Mouse (Mus musculus) CH12F3 (cell line): ENCODE results near the gene Fxyd6.

Experiments
- in situ Hi-C: fragments of 300-500 bp; cut with MboI; formaldehyde crosslinking; loops from 2 replicates; pipeline ENCODE4 v1.14.3; 2020; ENCODE audit warnings: low sequenced_read_pairs

Fxyd6 gene

DNA sequence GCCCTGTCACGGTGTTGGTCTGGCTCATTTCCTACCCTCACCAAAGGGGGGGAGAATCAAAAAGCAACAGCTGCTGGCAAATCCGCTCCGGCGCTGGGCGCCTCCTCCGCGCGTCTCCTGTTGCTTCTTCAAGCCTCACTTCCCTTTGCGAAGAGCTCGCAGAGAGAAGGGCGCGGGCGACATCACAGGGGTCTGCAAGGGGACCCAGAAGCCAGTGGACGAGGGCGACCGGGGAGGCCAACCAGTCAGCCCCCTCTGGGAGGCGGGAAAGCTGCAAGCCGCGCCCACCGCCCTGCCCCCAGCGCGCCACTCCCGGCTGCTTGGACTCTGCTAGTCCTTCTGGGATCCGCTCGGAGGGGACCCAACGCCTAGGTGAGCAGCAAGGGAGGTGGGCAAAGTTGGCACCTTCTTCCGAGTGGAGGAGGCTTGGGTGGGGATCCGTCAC, at the start of gene Fxyd6:
TSS of gene Fxyd6 (plus strand) at position 69 of the 445 bp plus-strand sequence.
- in situ Hi-C loops = no loop called here

DNA sequence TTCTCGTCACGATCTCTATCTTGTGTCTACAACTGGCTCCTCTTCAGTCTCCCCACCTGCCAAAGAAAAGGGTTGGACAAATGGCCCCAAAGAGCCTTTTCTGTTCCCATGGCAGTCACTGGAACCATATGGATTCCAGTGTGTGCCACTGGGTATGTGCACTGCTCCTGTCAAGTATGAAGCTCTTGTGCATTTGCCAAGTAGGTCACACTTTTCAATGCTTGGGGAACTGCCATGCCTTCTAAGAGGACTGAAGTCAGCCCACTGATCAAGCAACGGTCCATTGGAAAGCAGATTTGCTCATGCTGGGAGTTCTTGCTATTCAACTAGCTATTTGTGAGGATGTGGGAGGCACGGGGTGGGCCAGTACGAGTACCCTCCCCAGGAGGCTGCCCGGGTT, 48.5 kb upstream of the Fxyd6 start:
- in situ Hi-C loops = no loop called here

DNA sequence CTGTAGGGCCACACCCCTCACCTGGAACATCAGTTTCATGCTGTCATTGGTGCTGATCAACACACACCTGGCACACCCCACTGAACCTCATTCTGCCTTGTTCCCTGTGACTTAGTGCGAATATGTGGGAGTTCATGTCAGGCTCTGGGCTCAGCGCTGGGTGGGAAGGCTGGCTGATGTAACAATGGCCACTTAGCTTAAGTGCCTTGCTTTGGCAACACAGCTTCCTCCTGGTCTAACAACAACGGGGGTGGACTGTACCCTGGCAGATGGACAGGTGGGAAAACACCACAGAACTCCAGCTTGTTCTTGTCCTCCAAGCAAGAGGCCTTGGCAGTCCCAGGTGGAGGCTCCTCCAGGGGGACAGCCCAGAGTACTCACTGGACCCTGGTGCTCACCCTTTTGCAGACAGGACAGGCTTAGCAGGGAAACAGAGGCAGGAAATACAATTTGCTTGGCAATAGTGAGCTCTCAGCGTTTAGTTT, 48.0 kb upstream of the Fxyd6 start:
- in situ Hi-C loops = no loop called here

GRCm38 (mm10) chr9:45326390-45326789, 43.6 kb upstream of the Fxyd6 start:
- in situ Hi-C loops = no loop called here

GRCm38 (mm10) chr9:45328263-45328662, 41.7 kb upstream of the Fxyd6 start:
- in situ Hi-C loops = no loop called here

DNA sequence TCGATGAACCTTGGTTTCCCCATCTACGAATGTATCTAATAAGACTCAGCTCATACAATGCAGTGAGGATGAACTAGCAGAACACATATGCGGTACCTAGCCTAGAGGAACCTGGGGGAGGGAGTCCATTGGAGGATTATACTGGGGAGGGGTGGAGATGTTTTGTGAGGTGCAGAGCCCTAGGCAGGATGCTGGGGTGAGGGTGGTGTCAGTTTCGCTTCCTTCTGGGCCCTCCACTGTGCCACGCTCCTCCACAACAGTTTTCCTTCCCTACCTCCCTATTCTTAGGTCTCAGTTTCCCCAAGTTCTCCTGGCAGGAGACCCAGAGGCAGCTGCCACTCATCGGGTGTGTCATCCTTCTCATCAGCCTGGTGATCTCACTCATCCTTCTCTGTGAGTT, 40.4 kb upstream of the Fxyd6 start:
- in situ Hi-C loops = no loop called here

DNA sequence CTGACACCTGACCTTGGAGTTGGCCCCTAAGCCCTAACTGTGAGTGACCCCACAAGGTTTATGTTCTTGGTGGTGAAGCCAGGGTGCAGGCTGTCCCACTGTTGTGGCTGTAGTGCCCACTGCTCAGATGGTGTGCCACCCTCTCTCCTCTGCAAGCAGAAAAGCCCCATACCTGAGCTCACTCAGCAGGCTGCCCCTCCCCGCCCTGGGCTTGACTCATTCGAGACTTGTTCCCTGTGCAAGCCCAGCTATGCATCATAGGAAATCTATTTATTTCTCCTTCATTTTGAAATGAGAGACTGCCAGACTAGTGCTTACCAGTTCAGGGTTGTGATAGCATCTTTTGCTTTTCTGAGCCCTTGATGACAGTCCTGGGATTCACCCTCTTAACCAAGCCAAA, 32.6 kb upstream of the Fxyd6 start:
- in situ Hi-C loops = no loop called here

DNA sequence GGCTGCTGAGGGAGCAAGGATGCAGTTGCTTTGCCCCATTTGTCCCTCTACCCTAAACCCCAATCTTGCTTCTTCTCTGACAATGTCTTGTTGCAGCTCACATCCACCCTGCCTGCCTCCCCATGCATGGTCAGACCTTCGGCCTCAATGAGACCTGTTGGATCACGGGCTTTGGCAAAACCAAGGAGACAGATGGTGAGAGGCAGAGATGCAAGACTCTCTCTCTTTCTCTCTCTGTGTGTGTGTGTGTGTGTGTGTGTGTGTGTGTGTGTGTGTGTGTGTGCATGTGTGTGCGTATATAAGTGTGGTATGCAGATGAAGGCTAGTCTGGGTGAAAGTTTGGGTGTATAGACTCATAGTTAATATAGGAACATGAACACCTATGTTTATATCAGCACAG, 26.9 kb upstream of the Fxyd6 start:
- in situ Hi-C loops = no loop called here

DNA sequence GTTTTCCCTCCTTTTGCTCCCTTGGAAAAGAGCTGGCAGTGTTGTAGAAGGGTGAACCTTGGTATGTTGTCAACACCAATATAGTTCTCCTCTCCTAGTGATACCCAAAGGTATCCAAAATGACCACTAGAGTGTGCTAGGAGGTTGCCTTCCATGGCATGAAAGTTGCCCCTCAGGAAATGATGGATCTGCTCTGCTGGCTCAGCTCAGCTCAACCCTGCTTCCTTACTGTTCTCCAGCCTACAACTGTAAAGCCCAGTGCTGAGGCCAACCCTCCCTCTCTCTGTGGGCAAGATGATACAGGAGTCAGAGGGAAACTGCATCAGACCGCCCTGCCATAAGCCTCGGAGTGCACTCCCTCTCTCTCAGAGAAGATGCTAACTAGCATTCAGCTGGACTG, 24.5 kb upstream of the Fxyd6 start:
- in situ Hi-C loops = no loop called here

DNA sequence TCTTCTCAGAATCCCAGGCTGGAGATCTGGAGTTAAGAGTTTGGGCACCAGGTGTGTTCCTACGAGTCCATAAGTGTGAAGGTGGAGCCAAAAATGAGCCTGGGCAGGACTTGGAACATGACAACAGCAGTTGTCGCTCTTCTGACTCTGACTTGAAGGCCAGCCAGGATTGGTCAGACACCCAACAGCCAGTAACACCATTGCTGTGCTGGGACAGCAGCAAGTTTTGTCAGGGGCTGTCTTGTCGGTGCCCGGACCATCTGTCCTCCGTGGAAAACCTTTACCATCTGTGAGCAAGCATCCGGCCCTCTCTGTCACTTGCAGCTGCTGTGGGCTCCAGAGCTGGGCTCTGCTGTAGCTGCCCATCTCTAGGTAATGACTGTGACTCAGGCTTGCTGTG, 23.7 kb upstream of the Fxyd6 start:
- in situ Hi-C loops = no loop called here

DNA sequence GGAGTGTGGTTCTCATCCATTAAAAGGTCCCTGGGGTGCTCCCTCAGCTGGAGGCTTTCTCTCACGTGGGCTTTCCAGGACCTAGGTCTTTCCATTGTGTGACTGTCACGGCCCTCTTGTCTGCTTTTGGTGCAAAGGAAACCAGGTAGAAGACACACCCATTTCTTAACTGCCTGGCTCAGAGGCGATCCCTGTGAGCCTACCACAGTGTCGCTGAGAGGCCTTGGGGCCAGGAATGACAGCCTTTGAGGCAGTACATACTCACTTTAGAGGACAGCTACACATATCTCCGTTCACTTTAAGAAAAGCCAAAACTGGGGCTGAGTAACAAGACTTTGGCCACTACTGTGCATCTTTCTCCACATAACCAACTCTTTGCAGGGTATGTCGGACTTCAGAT, 21.4 kb upstream of the Fxyd6 start:
- in situ Hi-C loops = no loop called here

DNA sequence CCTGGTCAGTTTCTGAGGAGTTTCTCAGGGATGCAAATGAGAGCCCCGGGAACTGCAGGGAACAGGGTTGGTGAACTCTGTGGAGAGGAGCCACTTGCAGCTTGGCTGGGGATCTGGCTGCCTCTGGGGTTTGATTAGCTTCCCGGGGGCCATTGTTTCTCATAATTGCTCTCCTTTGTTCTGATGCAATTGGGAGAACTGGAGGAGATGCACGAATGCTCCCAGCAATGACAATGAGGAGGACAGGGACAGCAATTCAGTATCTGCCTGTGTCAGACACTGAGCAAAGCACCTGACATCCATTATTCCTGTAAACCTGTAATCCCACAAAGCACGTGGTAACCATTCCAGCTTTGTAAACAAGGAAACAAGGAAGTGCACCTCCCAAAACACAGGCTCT, 20.8 kb upstream of the Fxyd6 start:
- in situ Hi-C loops = no loop called here

GRCm38 (mm10) chr9:45349851-45350250, 20.1 kb upstream of the Fxyd6 start:
- in situ Hi-C loops = no loop called here

GRCm38 (mm10) chr9:45355192-45355591, 14.8 kb upstream of the Fxyd6 start:
- in situ Hi-C loops = no loop called here

DNA sequence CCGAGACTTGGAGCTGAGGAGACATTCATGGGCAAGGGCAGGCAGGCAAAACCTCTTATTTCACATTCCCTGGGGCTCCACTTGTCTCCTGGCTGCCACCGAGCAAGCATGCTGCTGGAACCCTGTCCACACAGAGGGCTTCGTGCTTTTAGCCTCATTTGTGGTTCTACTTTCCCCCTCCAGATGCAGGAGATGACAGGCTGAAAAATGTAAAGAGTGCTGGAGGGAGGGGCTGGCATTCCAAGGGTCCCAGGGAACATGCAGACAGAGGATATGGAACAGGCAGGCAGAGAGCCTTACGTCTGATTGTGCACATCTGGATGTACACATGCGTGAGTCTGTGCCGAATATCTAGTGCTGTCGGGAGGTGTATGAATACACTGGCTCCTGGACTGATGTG, 11.6 kb upstream of the Fxyd6 start:
- in situ Hi-C loops = no loop called here

DNA sequence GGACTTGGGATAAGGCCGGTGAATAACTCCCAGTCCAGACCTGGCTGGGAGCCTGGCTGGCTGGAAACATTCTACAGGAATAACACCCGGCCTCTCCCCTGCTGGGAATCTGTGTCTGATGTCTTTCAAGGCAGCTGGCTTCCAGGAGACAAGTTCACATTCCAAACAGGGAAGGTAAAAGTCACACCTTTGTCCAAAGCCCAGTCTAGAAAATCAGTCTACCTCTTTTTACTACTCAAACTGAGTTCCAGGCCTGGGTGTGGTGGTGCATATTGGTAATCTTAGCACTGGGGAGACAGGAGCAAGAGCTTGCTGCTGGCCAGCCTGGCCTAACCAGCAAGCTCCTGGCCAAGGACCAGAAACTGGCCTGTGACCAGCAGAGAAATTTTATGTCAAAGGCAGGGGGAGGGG, 7.9 kb upstream of the Fxyd6 start:
- in situ Hi-C loops = no loop called here

DNA sequence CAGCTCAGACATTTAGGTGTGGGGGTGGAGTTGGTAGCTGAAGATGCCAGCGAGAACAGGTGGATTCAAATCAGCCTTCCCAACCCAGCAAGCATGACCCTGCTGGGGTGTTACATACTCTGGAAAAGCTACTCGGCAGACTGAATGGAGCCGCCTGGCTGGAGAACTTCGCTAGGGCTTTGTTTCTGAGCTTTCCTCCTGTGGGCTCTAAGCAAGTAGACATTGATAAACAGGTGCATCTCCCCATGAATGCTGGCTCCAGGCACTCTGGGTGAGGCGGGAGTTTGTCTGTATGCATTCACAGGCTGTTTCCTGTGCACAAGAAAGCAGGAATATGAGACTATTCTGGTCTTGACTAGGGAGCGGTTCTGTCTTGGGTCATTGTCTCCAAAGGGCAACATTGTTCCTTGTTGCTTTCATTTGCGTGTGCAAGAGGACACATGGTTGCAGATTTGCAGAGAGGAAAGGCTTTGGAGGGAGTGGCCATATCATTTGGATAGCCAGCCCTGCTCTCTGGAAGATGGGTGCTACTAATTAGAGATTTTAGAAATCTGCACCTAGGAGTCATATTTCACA, 6.3 kb upstream of the Fxyd6 start:
- in situ Hi-C loops = no loop called here

DNA sequence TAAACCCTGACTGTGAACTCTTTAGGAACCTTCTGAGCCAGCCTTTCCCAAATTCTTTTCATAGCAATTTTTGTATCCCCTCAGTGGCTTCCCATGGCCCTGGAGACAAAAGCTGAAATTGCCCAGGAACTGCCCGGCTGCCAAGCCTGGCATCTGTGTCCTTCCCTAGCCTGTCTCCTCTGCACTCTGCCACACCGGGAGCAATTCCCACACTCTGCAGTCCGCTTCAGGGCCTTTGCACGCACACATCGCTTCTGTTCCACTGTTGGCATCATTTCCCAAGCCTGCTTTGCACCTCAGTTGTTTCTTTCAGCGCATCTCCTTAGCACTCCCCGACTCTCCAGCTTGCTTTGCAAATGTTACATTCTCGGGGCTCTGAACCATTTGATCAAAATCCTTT, 2.3 kb upstream of the Fxyd6 start:
- in situ Hi-C loops = no loop called here

GRCm38 (mm10) chr9:45368341-45368901, 1.6 kb upstream of the Fxyd6 start:
- in situ Hi-C loops = no loop called here

DNA sequence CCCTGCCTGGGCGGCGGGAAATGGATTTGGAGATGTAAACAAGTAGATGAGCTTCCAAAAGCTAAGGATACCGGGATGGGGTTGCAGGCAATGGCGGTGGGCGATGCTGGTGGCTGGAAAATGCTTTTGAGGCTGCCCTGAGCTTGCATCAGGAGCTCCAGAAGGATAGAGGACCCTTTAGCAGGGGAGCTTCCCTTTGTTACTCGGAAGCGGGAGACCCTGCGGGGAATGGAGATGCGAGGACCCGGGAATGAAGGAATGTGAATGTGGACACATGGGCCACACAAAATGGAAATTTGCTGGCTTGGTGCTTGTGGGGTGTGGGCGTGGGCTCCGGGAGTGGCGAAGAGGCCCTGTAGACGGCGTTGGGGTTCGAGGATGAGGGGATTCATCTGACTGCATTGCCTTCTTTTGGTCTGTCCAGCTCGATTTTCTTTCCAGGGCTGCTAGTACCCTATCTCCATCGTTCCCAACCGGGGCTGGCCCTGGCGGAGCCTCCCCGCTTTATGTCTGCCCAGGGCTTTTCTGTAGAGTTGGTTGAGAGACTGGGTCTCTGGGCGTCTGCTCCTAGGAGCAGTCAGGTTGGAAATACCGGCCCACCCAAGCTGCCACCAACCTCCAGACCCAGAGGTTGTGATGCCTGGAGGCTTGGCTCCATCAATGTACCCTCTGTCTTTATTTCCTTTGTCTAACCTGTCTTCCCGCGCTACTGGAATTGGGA, 791 bp downstream of the Fxyd6 start:
- in situ Hi-C loops = no loop called here

DNA sequence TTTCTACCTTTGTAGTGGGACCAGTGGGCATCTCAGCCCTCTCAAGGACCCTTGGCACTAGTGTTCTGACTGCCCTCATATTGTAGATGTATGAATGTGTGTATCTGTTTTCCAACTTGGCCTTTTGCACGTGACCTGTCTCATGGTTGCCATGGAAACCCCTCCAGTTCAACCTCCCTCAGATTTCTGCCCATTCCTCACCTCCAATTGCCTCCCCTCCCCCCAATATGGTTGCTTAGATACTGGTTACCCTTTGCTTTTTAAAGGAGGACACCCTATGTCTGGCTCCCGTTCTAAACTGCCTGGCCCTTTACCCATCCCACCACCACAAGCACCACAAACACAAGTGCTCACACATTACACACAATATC, 1.3 kb downstream of the Fxyd6 start:
- in situ Hi-C loops = no loop called here

GRCm38 (mm10) chr9:45373896-45374295, 3.9 kb downstream of the Fxyd6 start:
- in situ Hi-C loops = no loop called here
